Mouse (Mus musculus): Measurements from ENCODE around the gene Rpl39.

- TF ChIP-seq POLR2A (IDR thresholded peaks at IDR 0.05; ENCODE audit: low read depth, low read length) (no peak), CTCF (IDR thresholded peaks at IDR 0.05; ENCODE audit: extremely low read depth, insufficient read depth, insufficient read length, insufficient replicate concordance) (no peak)
Observed at GRCm38 (mm10) chrX:37084318-37084926, 780 bp downstream of the Rpl39 start.
